In the genomic region with DNA sequence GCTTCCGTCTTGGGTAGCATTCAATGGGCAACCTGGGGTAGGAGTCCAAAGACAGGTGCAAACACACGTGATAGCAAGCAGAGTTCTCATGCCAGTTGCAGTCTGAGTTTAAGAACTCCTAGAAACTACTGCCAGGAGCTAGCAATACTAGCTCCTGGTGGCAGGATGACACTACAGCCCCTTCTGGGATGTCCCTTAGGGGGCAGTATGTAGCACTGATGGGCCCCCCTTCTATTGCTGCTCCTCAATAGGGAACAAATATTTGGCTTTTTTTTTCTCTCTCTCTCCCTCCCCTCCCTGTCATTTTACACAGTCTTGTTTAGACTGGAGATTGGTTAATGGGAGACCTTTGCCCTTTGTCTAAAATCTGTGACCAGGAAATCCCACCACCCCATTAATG, we compare ENCODE assay signal across 19 mouse cellular contexts.
A peak's percentile ranks its signal among the peaks of the same experiment; 100 is the strongest.
DNase-seq lines count a peak whose midpoint lies in the region; ATAC-seq and TF ChIP-seq lines count a peak whose summit lies in the region.
"Had no signal": no experiment of that assay in that cellular context is flagged by ENCODE, and none has a peak within 500 bp of the region (broad histone marks: within the 10 kb centered on the region; RNA-seq: fewer than 3 reads in every experiment).

No protein-coding gene starts in this region.

- no peaks in the 10 kb centered on the region for H3K36me3 ChIP-seq in liver, adult 2 months (ENCODE audit: control insufficient read depth, insufficient read depth, low read length)
- no peaks in the 10 kb centered on the region for H3K36me3 ChIP-seq in liver, embryonic 11.5 days (ENCODE audit: control insufficient read depth, insufficient read depth, low read length)
- no peaks in the 10 kb centered on the region for H3K36me3 ChIP-seq in ES-Bruce4 (ENCODE audit: control insufficient read depth, insufficient read depth, low read length, poor library complexity, severe bottlenecking)
- no peaks in the 10 kb centered on the region for H3K36me3 ChIP-seq in limb, embryonic 10.5 days
- H3K36me3 ChIP-seq: hindbrain, embryonic 12.5 days; limb, embryonic 12.5 days; lung, embryonic 15.5 days had no signal

- peaks cover 6% of the 10 kb centered on the region for H3K4me1 ChIP-seq in liver, adult 2 months (ENCODE audit: control insufficient read depth, insufficient read depth, low read length)
- H3K4me1 ChIP-seq in liver, embryonic 11.5 days (replicated peaks; ENCODE audit: control insufficient read depth, insufficient read depth, low read length), result no peaks in the 10 kb centered on the region
- H3K4me1 ChIP-seq in ES-Bruce4 (ENCODE audit: control insufficient read depth, insufficient read depth, low read length), result no peaks in the 10 kb centered on the region
- peaks cover 21% of the 10 kb centered on the region for H3K4me1 ChIP-seq in limb, embryonic 10.5 days
- H3K4me1 ChIP-seq: lung, embryonic 15.5 days; megakaryocyte, embryonic 14.5 days had no signal

- H3K27ac ChIP-seq in gastrocnemius, adult 2 months, result no peak overlapping the region
- no peak overlapping the region for H3K27ac ChIP-seq in liver, adult 2 months (replicated peaks; ENCODE audit: insufficient read depth, low read depth, low read length)
- no peak overlapping the region for H3K27ac ChIP-seq in liver, embryonic 11.5 days (ENCODE audit: low read depth, low read length)
- no peak overlapping the region for H3K27ac ChIP-seq in ES-Bruce4 (ENCODE audit: insufficient read depth, low read length)
- no peak overlapping the region for H3K27ac ChIP-seq in limb, embryonic 10.5 days
- H3K27ac ChIP-seq: hindbrain, embryonic 12.5 days; limb, embryonic 12.5 days; lung, embryonic 15.5 days had no signal

- ATAC-seq in liver, embryonic 11.5 days (replicated peaks; ENCODE audit: low FRiP score), result no peak
- ATAC-seq: forebrain, embryonic 14.5 days; Patski had no signal

- WGBS in liver, adult 2 months, result 53% methylated on average over 2 of the region's 2 CpGs
- WGBS in liver, embryonic 11.5 days, result 69% methylated on average over 2 of the region's 2 CpGs
- WGBS in limb, embryonic 10.5 days, result 75% methylated on average over 2 of the region's 2 CpGs

- H3K27me3 ChIP-seq in liver, adult 2 months (ENCODE audit: control insufficient read depth, insufficient read depth, low read length), result no peaks in the 10 kb centered on the region
- H3K27me3 ChIP-seq in liver, embryonic 11.5 days (replicated peaks; ENCODE audit: control insufficient read depth, insufficient read depth, low read length), result no peaks in the 10 kb centered on the region; the same call in 1 of the 2 replicates
- no peaks in the 10 kb centered on the region; the same call in 1 of the 2 replicates for H3K27me3 ChIP-seq in ES-Bruce4 (ENCODE audit: control insufficient read depth, insufficient read depth, low read length, poor library complexity, severe bottlenecking)
- H3K27me3 ChIP-seq in limb, embryonic 10.5 days (ENCODE audit: low read depth, poor library complexity, severe bottlenecking), result 0 out of 2 replicates have a peak, but pooled peaks cover 4% of the 10 kb centered on the region
- H3K27me3 ChIP-seq: limb, embryonic 12.5 days; lung, embryonic 15.5 days; megakaryocyte, embryonic 14.5 days had no signal

- no peak overlapping the region for H3K9ac ChIP-seq in liver, adult 2 months (ENCODE audit: low read depth, low read length)
- H3K9ac ChIP-seq in liver, embryonic 11.5 days (ENCODE audit: low read depth, low read length), result no peak overlapping the region
- no peak overlapping the region for H3K9ac ChIP-seq in ES-Bruce4 (ENCODE audit: low read depth, poor library complexity, severe bottlenecking)
- H3K9ac ChIP-seq: hindbrain, embryonic 12.5 days; limb, embryonic 12.5 days; lung, embryonic 15.5 days had no signal

- peak; percentile 33 for TF ChIP-seq CTCF in gastrocnemius, adult 2 months (IDR thresholded peaks at IDR 0.05)
- no peak for TF ChIP-seq CTCF in liver, adult 2 months (IDR thresholded peaks at IDR 0.05; ENCODE audit: low read depth, low read length)
- TF ChIP-seq CTCF in ES-Bruce4 (IDR thresholded peaks at IDR 0.05; ENCODE audit: low read depth, low read length), result peak; percentile 14

- DNase-seq in gastrocnemius, adult 2 months, result no peak
- DNase-seq in gastrocnemius, postnatal 25 days, result no peak
- peak; percentile 58 for DNase-seq in liver, adult 2 months (ENCODE audit: extremely low read depth, low read depth, low spot score)
- DNase-seq in liver, embryonic 11.5 days (ENCODE audit: low spot score), result no peak
- peak; percentile 35 for DNase-seq in embryo, embryonic 11 days
- no peak for DNase-seq in limb, embryonic 10.5 days (ENCODE audit: low spot score)
- no peak for DNase-seq in cerebellum, postnatal 10 days
- DNase-seq: adrenal gland, postnatal 36 days; cerebellum, postnatal 25 days; gastrocnemius, postnatal 36 days; kidney, adult 8-10 months; spleen, adult 18-20 months had no signal

- intact Hi-C loops in gastrocnemius, adult 2 months (cut with DNase I), result no loop called here

- TF ChIP-seq POLR2A in liver, adult 2 months (IDR thresholded peaks at IDR 0.05; ENCODE audit: extremely low read depth, insufficient read depth, low read length), result no peak
- TF ChIP-seq POLR2A in ES-Bruce4 (IDR thresholded peaks at IDR 0.05; ENCODE audit: insufficient read depth, low read length), result no peak

- H3K9me3 ChIP-seq in liver, embryonic 11.5 days (ENCODE audit: control insufficient read depth, low read length), result no peaks in the 10 kb centered on the region
- no peaks in the 10 kb centered on the region; the same call in 1 of the 2 replicates for H3K9me3 ChIP-seq in ES-Bruce4 (replicated peaks; ENCODE audit: control insufficient read depth, insufficient read depth, low read length, poor library complexity, severe bottlenecking)
- H3K9me3 ChIP-seq in limb, embryonic 10.5 days (replicated peaks), result no peaks in the 10 kb centered on the region
- H3K9me3 ChIP-seq: hindbrain, embryonic 12.5 days; limb, embryonic 12.5 days; lung, embryonic 15.5 days had no signal

- H3K4me2 ChIP-seq in liver, embryonic 11.5 days, result no peak overlapping the region
- H3K4me2 ChIP-seq: hindbrain, embryonic 12.5 days; limb, embryonic 12.5 days; lung, embryonic 15.5 days had no signal

- no peaks in the 10 kb centered on the region for H3K79me2 ChIP-seq in liver, adult 2 months (ENCODE audit: control insufficient read depth, insufficient read depth, low read length)

- no peak overlapping the region for H3K4me3 ChIP-seq in gastrocnemius, adult 2 months
- H3K4me3 ChIP-seq in liver, adult 2 months (ENCODE audit: insufficient read depth, low read depth, low read length), result no peak overlapping the region
- H3K4me3 ChIP-seq in liver, embryonic 11.5 days (ENCODE audit: low read depth, low read length), result no peak overlapping the region
- no peak overlapping the region for H3K4me3 ChIP-seq in ES-Bruce4 (ENCODE audit: low read depth, low read length)
- H3K4me3 ChIP-seq in limb, embryonic 10.5 days, result no peak overlapping the region
- H3K4me3 ChIP-seq: hindbrain, embryonic 12.5 days; limb, embryonic 12.5 days; lung, embryonic 15.5 days; megakaryocyte, embryonic 14.5 days had no signal

- TF ChIP-seq EP300 in ES-Bruce4 (IDR thresholded peaks at IDR 0.05; ENCODE audit: insufficient read depth, low read depth, low read length), result no peak

Comparison
In these comparisons a context has a peak if more than half of its experiments do, and no peak if none do; other contexts are left out.
1. DNase-seq: peak in liver, adult 2 months (single experiment) and embryo, embryonic 11 days (single experiment); none in gastrocnemius, adult 2 months (single experiment), gastrocnemius, postnatal 25 days (single experiment), liver, embryonic 11.5 days (single experiment), limb, embryonic 10.5 days (single experiment) and cerebellum, postnatal 10 days (0 of 2).